Mouse (Mus musculus) erythroblast, embryonic 14.5 days (primary cell): Measurements from ENCODE around the gene Arf6.

Experiments used
- GATA1 ChIP-seq: IDR thresholded peaks from 2 replicates; pipeline ENCODE4 v1.6.1; 2012; ENCODE audit warnings: low read length, inconsistent platforms, mixed read lengths
- TAL1 ChIP-seq: IDR thresholded peaks from 3 replicates; pipeline ENCODE4 v1.6.1; 2012; ENCODE audit warnings: low read length, inconsistent platforms, mixed read lengths

GRCm38 (mm10) chr12:69363899-69364762, 7.8 kb upstream of the Arf6 start:
- TF ChIP-seq TAL1 (no peak), GATA1 (no peak)
